ENCODE assay signal across 27 mouse cellular contexts in the genomic region with DNA sequence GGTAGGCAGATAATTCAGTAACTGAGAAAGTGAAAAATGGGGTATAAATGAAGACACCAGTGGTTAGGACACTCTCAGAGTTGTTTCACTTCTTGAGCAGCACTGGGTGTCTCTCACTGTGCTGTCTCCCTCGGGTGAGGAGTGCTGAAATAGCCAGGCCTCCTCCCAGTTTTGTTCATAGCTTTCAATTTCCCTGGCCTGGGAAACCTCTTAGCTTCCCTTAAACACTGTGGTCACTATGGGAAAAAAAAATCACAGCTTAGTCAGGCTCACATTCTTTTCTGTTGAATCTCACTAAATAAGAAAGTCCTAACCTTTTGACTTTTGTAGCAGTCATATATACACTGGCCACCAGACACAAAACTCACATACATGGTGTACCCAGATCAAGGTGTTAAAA. TPM values are rescaled to one million over a fixed set of nuclear protein-coding genes. Genes with fewer than 3 reads are reported as not detected.
DNase-seq lines count a peak whose midpoint lies in the region; ATAC-seq and TF ChIP-seq lines count a peak whose summit lies in the region.
"Had no signal": no experiment of that assay in that cellular context is flagged by ENCODE, and none has a peak within 500 bp of the region (broad histone marks: within the 10 kb centered on the region; RNA-seq: fewer than 3 reads in every experiment).

A gene (minus strand): TSS at position 113 of the 400 bp plus-strand sequence.

- DNase-seq in gastrocnemius, postnatal 25 days = peak; percentile 35
- DNase-seq in gastrocnemius, postnatal 14 days = no peak
- peak; percentile 8 for DNase-seq in liver, adult 2 months (ENCODE audit: extremely low read depth, low read depth, low spot score)
- peak; percentile 53 for DNase-seq in fibroblast of lung, adult 2 months (ENCODE audit: low read depth)
- no peak for DNase-seq in right cerebral cortex, postnatal 10 days (ENCODE audit: low spot score in 2 of 2)
- DNase-seq in kidney, adult 18-20 months = no peak
- DNase-seq: adrenal gland, postnatal 36 days; B cell, adult 2 months; cerebellum, adult 18-20 months; cerebellum, postnatal 36 days; kidney, adult 8-10 months; kidney, postnatal 25 days; lung, adult 2 months; right cerebral cortex, postnatal 14 days; thymus, adult 2 months had no signal

- ATAC-seq in liver, embryonic 12.5 days = no peak
- ATAC-seq: forebrain, embryonic 14.5 days had no signal

- H3K4me2 ChIP-seq in liver, embryonic 12.5 days = no peak within 1 kb of the TSS
- H3K4me2 ChIP-seq: heart, embryonic 15.5 days; liver, embryonic 11.5 days; midbrain, embryonic 12.5 days had no signal

- intact Hi-C loops in gastrocnemius, postnatal 14 days (cut with DNase I; ENCODE audit: low total_unique reads) = no loop called here

- 33% methylated on average over 1 of the region's 1 CpGs for WGBS in liver, adult 2 months
- WGBS in liver, embryonic 12.5 days (ENCODE audit: insufficient replicate concordance) = 39% methylated on average over 1 of the region's 1 CpGs
- WGBS in olfactory bulb, adult 2 months = 52% methylated on average over 1 of the region's 1 CpGs

- no peaks in the 10 kb centered on the region for H3K9me3 ChIP-seq in liver, embryonic 12.5 days (replicated peaks)
- H3K9me3 ChIP-seq: heart, embryonic 15.5 days; limb, embryonic 10.5 days; midbrain, embryonic 12.5 days had no signal

- H3K9ac ChIP-seq in liver, adult 2 months (ENCODE audit: low read depth, low read length) = no peak within 1 kb of the TSS
- no peak within 1 kb of the TSS for H3K9ac ChIP-seq in liver, embryonic 12.5 days
- H3K9ac ChIP-seq: heart, embryonic 15.5 days; midbrain, embryonic 12.5 days had no signal

- no peak within 1 kb of the TSS for H3K27ac ChIP-seq in liver, adult 2 months (replicated peaks; ENCODE audit: insufficient read depth, low read depth, low read length)
- H3K27ac ChIP-seq in liver, embryonic 12.5 days = no peak within 1 kb of the TSS
- H3K27ac ChIP-seq in olfactory bulb, adult 2 months (ENCODE audit: insufficient read depth, low read depth, low read length) = no peak within 1 kb of the TSS
- H3K27ac ChIP-seq: heart, embryonic 15.5 days; limb, embryonic 10.5 days; midbrain, embryonic 12.5 days had no signal

- no peak for TF ChIP-seq POLR2A in liver, adult 2 months (IDR thresholded peaks at IDR 0.05; ENCODE audit: extremely low read depth, insufficient read depth, low read length)
- TF ChIP-seq POLR2A in olfactory bulb, adult 2 months (IDR thresholded peaks at IDR 0.05; ENCODE audit: insufficient read depth, low read depth, low read length) = no peak

- H3K4me1 ChIP-seq in liver, adult 2 months (ENCODE audit: control insufficient read depth, insufficient read depth, low read length) = no peaks in the 10 kb centered on the region
- no peaks in the 10 kb centered on the region for H3K4me1 ChIP-seq in liver, embryonic 12.5 days
- H3K4me1 ChIP-seq in olfactory bulb, adult 2 months (ENCODE audit: control insufficient read depth, insufficient read depth, low read length) = no peaks in the 10 kb centered on the region
- H3K4me1 ChIP-seq: heart, embryonic 15.5 days; limb, embryonic 10.5 days; midbrain, embryonic 12.5 days had no signal

- H3K36me3 ChIP-seq in liver, adult 2 months (ENCODE audit: control insufficient read depth, insufficient read depth, low read length) = no peaks in the 10 kb centered on the region
- H3K36me3 ChIP-seq in liver, embryonic 12.5 days = no peaks in the 10 kb centered on the region
- H3K36me3 ChIP-seq: heart, embryonic 15.5 days; limb, embryonic 10.5 days; midbrain, embryonic 12.5 days had no signal

- H3K4me3 ChIP-seq in liver, adult 2 months (ENCODE audit: insufficient read depth, low read depth, low read length) = no peak within 1 kb of the TSS
- H3K4me3 ChIP-seq in liver, embryonic 12.5 days = no peak within 1 kb of the TSS
- no peak within 1 kb of the TSS for H3K4me3 ChIP-seq in olfactory bulb, adult 2 months (ENCODE audit: insufficient read depth, low read depth, low read length)
- H3K4me3 ChIP-seq: erythroblast, embryonic 14.5 days; heart, embryonic 15.5 days; limb, embryonic 10.5 days; midbrain, embryonic 12.5 days had no signal

- no peaks in the 10 kb centered on the region for H3K79me2 ChIP-seq in liver, adult 2 months (ENCODE audit: control insufficient read depth, insufficient read depth, low read length)

- no peaks in the 10 kb centered on the region for H3K27me3 ChIP-seq in liver, adult 2 months (ENCODE audit: control insufficient read depth, insufficient read depth, low read length)
- H3K27me3 ChIP-seq in liver, embryonic 12.5 days (replicated peaks) = no peaks in the 10 kb centered on the region
- H3K27me3 ChIP-seq: heart, embryonic 15.5 days; midbrain, embryonic 12.5 days had no signal

- no peak for TF ChIP-seq CTCF in liver, adult 2 months (IDR thresholded peaks at IDR 0.05; ENCODE audit: low read depth, low read length)
- no peak for TF ChIP-seq CTCF in olfactory bulb, adult 2 months (IDR thresholded peaks at IDR 0.05; ENCODE audit: insufficient read depth, low read depth, low read length)

RNA-seq across cellular contexts. Expression of the gene that starts here (rescaled TPM):
- 10 to 100 TPM in 1 of 2 experiments, 1 to 10 TPM in 1; 3.7 to 11.7 TPM for total RNA-seq in gastrocnemius, postnatal 25 days (2021)
- total RNA-seq in gastrocnemius, postnatal 14 days (2021) = 1 to 10 TPM; 2.2 to 5.5 TPM
- 1.1 and 2.5 TPM in 2 replicates for total RNA-seq in liver, adult 2 months (2014; rRNA removed)
- 0.10 and 0.22 TPM in 2 replicates for polyA plus RNA-seq in liver, adult 2 months (2012; rRNA removed)
- polyA plus RNA-seq in liver, embryonic 12.5 days (2016; fragmentation: Nextera tagmentation; extraction: Ambion mirVana) = 0.17 and 0.32 TPM in 2 replicates
- 191 TPM in 1 of 2 replicates, not detected in the other for polyA plus RNA-seq in olfactory bulb, adult 2 months (2012; ENCODE audit: insufficient read depth, insufficient read length, low replicate concordance, missing spikeins)
- total RNA-seq: left cerebral cortex, adult 18-20 months had no signal
- polyA plus RNA-seq: embryonic facial prominence, embryonic 11.5 days; erythroblast, embryonic 14.5 days; hindbrain, embryonic 11.5 days; limb, embryonic 10.5 days; neural tube, embryonic 14.5 days had no signal

Comparison
In these comparisons a context has a peak if more than half of its experiments do, and no peak if none do; other contexts are left out.
1. DNase-seq: peak in gastrocnemius, postnatal 25 days (single experiment), liver, adult 2 months (single experiment) and fibroblast of lung, adult 2 months (single experiment); none in gastrocnemius, postnatal 14 days (single experiment), right cerebral cortex, postnatal 10 days (0 of 2) and kidney, adult 18-20 months (single experiment).